Mouse (Mus musculus): Measurements from ENCODE around the gene Abhd17c.

- no peak for TF ChIP-seq CTCF (conservative IDR thresholded peaks at IDR 0.05; ENCODE audit: insufficient read depth, insufficient read length, low read depth, low read length)
- no peak for TF ChIP-seq POLR2A (IDR thresholded peaks at IDR 0.05; ENCODE audit: low read depth, low read length)
Observed at GRCm38 (mm10) chr7:84131736-84132135, 20.0 kb downstream of the Abhd17c start.
